Mouse (Mus musculus) liver, embryonic 14.5 days (tissue): ENCODE results near the gene Pcbp1. TPM values are rescaled to one million over a fixed set of nuclear protein-coding genes. Genes with fewer than 3 reads are reported as not detected.

ENCODE experiments used
- ATAC-seq: fragments of 200-750 bp; cut with Nextera tagmentation; 2 replicates; pipeline ENCODE4 v1.8.0; 2017; ENCODE audit warnings: moderate number of reproducible peaks, mild to moderate bottlenecking, moderate library complexity; ENCODE audit not compliant: insufficient read depth
- DNase-seq, 3 experiments: peaks; one replicate each; pipeline ENCODE4 v3.0.0-alpha.2; 2012 to 2013; ENCODE audit warnings: low read depth in 3 of 3, low spot score in 3 of 3
- H3K27ac ChIP-seq: fragments of 300-500 bp; sonication (generic); 2 replicates; pipeline ENCODE4 v1.5.1; 2014; ENCODE audit warnings: moderate library complexity, mild to moderate bottlenecking, control low read depth, inconsistent platforms
- H3K27me3 ChIP-seq: fragments of 300-500 bp; sonication (generic); 2 replicates; pipeline ENCODE4 v1.6.1; 2014; ENCODE audit warnings: mild to moderate bottlenecking, low read length, moderate library complexity; ENCODE audit not compliant: control insufficient read depth, insufficient read depth
- H3K36me3 ChIP-seq: fragments of 300-500 bp; sonication (generic); replicated peaks from 2 replicates; pipeline ENCODE4 v1.6.1; 2014; ENCODE audit warnings: low read depth; ENCODE audit not compliant: control insufficient read depth, insufficient read depth
- H3K4me1 ChIP-seq, 2 experiments: fragments of 200-500 bp in 1 of 2; fragments of 300-500 bp in 1 of 2; sonication (generic) in 1 of 2; replicated peaks; 2 replicates each; pipeline ENCODE4 v1.6.1; 2012 to 2014; ENCODE audit warnings: antibody characterized with exemption in 1 of 2, inconsistent platforms in 1 of 2, low read length in 1 of 2; ENCODE audit not compliant: control insufficient read depth in 2 of 2, insufficient read depth in 2 of 2
- H3K4me2 ChIP-seq: fragments of 300-500 bp; sonication (generic); 2 replicates; pipeline ENCODE4 v1.6.1; 2014; ENCODE audit warnings: low read depth, mild to moderate bottlenecking, control low read depth, moderate library complexity
- H3K4me3 ChIP-seq, 2 experiments: fragments of 200-500 bp in 1 of 2; fragments of 300-500 bp in 1 of 2; sonication (generic) in 1 of 2; 2 replicates each; pipeline ENCODE4 v1.5.1; 2012 to 2014; ENCODE audit warnings: low read depth in 2 of 2, low read length in 2 of 2, mild to moderate bottlenecking in 2 of 2, control low read depth in 1 of 2, inconsistent platforms in 1 of 2, moderate library complexity in 1 of 2; ENCODE audit not compliant: insufficient read depth in 1 of 2
- H3K9ac ChIP-seq: fragments of 300-500 bp; sonication (generic); replicated peaks from 2 replicates; pipeline ENCODE4 v1.6.1; 2014; ENCODE audit warnings: mild to moderate bottlenecking, control low read depth, moderate library complexity
- H3K9me3 ChIP-seq: fragments of 300-500 bp; sonication (generic); 2 replicates; pipeline ENCODE4 v1.6.1; 2016; ENCODE audit warnings: low read length, mixed read lengths; ENCODE audit not compliant: control insufficient read depth
- CTCF ChIP-seq: IDR thresholded peaks from 2 replicates; pipeline ENCODE4 v1.5.1; 2016; ENCODE audit warnings: antibody characterized with exemption, low read depth, control low read depth
- EP300 ChIP-seq: IDR thresholded peaks from 2 replicates; pipeline ENCODE4 v1.6.1; 2016; ENCODE audit warnings: antibody characterized with exemption, low read depth
- WGBS: fragments of 180-500 bp; shearing (Covaris S2); extraction: QIAGEN DNeasy Blood & Tissue Kit; methylation state at CpG from one replicate; pipeline ENCODE4 v1.1.7; 2014; ENCODE audit not compliant: insufficient replicate concordance; 5-methylcytosine and 5-hydroxymethylcytosine counted together
- polyA plus RNA-seq, 2 experiments: library from polyadenylated mRNA; depleted of rRNA in 1 of 2; stranded (reverse) in 1 of 2; unstranded in 1 of 2; fragments of >200 nt; fragmentation: Nextera tagmentation in 1 of 2; extraction: Ambion mirVana in 1 of 2; gene quantifications; 2 replicates each; pipeline versions ENCODE4 v1.2.1 to v1.2.3; 2012 to 2014

The Pcbp1 gene
- polyA plus RNA-seq, 2 experiments, result 136 to 188 TPM

DNA sequence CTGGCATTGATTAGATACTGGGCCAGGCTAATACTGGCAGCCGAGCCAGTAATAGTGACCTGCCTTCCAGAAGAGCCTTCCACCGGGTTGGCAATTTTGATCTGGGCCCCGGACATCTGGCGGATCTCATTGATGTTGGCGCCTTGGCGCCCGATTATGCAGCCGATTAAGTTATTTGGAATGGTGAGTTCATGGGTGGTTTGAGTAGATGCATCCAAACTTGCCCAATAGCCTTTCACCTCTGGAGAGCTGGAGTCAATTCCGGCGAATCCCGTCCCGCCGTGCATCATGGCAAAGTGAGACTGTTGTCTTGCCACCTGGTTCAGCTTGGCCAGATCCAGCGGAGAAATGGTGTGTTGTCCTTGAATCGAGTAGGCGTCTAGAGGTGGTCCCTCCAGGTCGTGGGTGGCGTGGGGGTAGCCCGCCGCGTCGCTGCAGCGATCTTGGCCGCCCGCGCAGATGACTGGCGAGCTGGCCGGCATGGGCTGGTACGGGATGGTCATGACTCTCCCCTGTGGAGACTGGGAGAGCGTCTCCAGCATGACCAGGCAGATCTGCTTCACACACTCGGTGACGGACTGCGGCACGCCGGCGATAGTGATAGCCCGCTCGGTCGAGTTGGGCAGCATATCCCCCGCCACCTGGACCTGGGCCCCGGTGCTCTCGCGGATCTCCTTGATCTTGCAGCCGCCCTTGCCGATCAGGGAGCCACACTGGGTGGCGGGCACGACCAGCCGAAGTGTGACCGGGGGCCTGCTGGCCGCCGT lies 1.1 kb downstream of the Pcbp1 start:
- under 1% methylated on average over 51 of the region's 51 CpGs for WGBS
- peak overlapping the region; percentile 76 to 88 for H3K4me3 ChIP-seq
- H3K9me3 ChIP-seq, result no peaks in the 10 kb centered on the region
- no peak; the same call in 1 of the 2 replicates for TF ChIP-seq CTCF
- no peak for TF ChIP-seq EP300
- peaks cover 14 to 15% of the 10 kb centered on the region in 2 experiments for H3K4me1 ChIP-seq
- peaks cover 15% of the 10 kb centered on the region for H3K36me3 ChIP-seq
- H3K27me3 ChIP-seq, result no peaks in the 10 kb centered on the region
- H3K27ac ChIP-seq, result peak overlapping the region; percentile 93
- peak; percentile 58 to 62 (median 59) for DNase-seq
- H3K4me2 ChIP-seq, result peak overlapping the region; percentile 87
- peak; percentile 63 for ATAC-seq
- H3K9ac ChIP-seq, result peak overlapping the region; percentile 96

DNA sequence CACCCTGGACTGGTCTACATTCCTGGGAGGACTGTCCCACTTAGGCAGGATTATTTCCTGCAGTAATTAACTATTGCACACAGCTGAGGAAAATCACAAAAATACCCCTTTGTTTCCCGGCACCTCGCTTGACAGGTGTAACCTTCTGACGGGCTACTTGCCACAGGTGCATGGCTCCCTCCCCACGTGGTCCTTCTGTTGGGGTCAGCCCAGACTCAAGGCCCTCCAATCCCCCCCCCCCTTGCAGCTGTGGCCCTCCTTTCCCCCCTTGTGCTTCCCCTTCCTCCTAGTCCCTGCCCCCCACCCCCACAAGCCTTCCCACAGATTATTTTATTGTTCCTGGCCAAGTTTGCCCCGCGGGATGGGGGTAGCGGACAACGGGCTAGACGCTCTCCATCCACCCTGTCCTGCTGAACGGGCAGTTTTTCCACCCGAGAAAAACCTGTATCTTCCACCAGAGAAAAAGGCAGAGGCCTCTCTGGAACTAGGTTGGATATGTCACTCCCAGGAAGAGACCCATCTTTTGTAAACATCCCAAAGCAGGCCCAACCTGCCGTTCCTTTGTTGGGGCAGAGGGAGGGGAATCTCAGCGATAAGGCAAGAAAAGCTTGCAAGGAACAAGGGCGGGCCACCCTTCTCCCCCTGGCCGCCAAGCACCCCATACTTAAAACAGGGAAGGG lies 2.2 kb downstream of the Pcbp1 start:
- no peaks in the 10 kb centered on the region for H3K27me3 ChIP-seq
- H3K4me2 ChIP-seq, result peak overlapping the region; percentile 87
- peaks cover 15% of the 10 kb centered on the region for H3K36me3 ChIP-seq
- TF ChIP-seq CTCF (no peak), EP300 (no peak)
- H3K9me3 ChIP-seq, result no peaks in the 10 kb centered on the region
- H3K9ac ChIP-seq, result peak overlapping the region; percentile 96
- H3K4me3 ChIP-seq, result peak overlapping the region; percentile 76 to 88
- ATAC-seq (no peak), DNase-seq (no peak)
- 2% methylated on average over 15 of the region's 15 CpGs for WGBS
- H3K27ac ChIP-seq, result peak overlapping the region; percentile 56
- peaks cover 14 to 15% of the 10 kb centered on the region in 2 experiments for H3K4me1 ChIP-seq

DNA sequence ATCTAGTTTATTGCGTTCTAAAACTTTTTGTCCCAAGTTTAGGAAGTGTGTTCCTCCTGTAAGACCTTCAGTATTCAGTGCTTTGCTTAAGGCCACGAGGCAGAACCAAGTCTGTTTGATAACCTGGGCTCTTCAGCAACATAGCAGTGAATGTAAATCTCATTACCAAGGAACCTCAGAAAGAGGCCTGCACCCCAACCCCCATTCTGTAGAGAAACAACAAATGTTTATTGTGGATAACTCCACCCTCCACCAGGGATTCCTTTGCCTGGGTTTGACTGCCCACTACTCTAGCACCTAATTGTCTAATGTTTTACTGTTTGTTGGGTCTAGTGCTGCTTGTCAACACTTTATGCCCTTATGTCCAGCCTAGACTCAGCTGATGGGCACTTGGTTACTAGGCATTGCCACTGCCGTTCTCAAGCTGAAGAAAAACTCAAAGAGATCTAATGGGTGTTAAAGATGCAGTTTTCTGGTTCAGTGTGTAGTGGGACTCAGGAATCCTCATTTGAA lies 2.8 kb downstream of the Pcbp1 start:
- Histone ChIP-seq H3K4me2 (peak overlapping the region; percentile 87), H3K4me3 (peak overlapping the region; percentile 76 to 88), H3K9ac (peak overlapping the region; percentile 96), H3K4me1 (peaks cover 13 to 14% of the 10 kb centered on the region in 2 experiments), H3K27ac (peak overlapping the region; percentile 56), H3K9me3 (no peaks in the 10 kb centered on the region), H3K27me3 (no peaks in the 10 kb centered on the region), H3K36me3 (peaks cover 15% of the 10 kb centered on the region)
- ATAC-seq (no peak), DNase-seq (no peak)
- TF ChIP-seq EP300 (no peak), CTCF (no peak)
- WGBS, result 42% methylated on average over 3 of the region's 3 CpGs

DNA sequence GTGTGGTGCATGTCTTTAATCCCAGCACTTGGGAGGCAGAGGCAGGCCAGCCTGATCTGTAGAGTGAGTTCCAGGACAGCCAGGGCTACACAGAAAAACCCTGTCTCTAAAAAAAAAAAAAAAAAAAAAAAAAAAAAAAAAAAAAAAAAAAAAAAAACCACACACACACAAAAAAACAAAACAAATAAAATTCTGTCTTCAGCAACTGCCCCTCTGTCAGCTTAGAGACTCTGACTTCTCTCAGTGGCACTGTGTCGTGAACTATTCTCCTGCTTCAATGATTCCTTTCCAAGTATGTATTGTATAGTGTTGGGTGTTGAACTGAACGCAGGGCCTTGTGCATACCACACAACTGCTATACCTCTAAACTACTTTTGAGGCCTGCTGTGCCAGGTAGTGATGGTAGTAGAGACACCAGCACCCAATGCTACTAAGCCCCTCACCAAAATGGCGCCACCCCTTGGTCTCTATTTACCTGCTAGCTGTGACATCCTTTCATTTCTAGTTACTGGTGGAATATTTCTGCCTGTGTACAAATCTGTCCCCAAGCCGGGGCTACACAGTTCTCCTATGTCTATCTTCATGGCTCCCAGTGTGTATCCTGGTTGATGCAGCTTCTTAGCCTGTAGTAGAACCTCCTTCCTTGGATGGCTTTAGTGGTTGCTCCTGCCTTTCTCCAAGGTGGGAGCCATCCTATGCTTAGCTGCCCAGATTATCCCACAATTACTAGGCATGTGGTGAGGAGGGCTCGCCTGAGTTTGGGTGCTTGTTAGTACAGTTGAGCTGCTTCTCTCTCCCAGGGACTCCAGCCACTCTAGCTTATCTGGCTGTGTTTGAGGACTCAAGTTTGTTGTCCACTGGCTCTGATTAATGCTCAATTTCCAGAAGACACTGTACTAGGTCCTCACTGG lies 3.9 kb downstream of the Pcbp1 start:
- no peaks in the 10 kb centered on the region for H3K9me3 ChIP-seq
- H3K4me3 ChIP-seq, result no peak overlapping the region; a peak in 1 of 4 replicates
- H3K4me2 ChIP-seq, result peak overlapping the region; percentile 87
- H3K36me3 ChIP-seq, result peaks cover 15% of the 10 kb centered on the region
- no peak for TF ChIP-seq EP300
- no peak for TF ChIP-seq CTCF
- peak overlapping the region; percentile 18 for H3K27ac ChIP-seq
- WGBS, result 78% methylated on average over 5 of the region's 5 CpGs
- no peaks in the 10 kb centered on the region for H3K27me3 ChIP-seq
- DNase-seq, result no peak
- peaks cover 6 to 7% of the 10 kb centered on the region in 2 experiments for H3K4me1 ChIP-seq
- ATAC-seq, result no peak
- H3K9ac ChIP-seq, result no peak overlapping the region; the same call in 1 of the 2 replicates
